Mouse (Mus musculus): ENCODE data around the gene Tpx2. TPM values are rescaled to one million over a fixed set of nuclear protein-coding genes. Genes with fewer than 3 reads are reported as not detected.

Tpx2 gene
- total and polyA plus RNA-seq, 3 experiments: 16.7 to 257 (median 142) TPM

DNA sequence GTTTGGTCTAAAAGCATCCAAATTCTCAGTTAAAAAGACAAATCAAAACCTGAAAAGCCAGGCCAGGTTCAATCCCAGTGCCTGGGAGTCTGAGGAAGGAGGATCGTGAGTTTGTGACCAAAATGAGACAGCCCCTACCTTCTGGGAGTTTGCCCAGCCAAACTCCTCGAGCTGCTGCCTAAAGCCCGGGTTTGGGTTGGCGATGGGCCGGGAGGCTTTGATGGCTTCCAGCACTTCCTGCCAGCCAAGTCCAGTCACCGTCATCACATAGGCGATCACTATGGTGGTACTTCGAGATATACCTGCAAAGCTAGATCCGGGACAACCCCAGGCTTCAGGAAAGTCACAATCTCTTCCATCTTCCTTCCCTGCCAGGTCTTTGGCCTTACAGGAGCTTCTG lies 96.2 kb downstream of the Tpx2 start:
- Histone ChIP-seq H3K4me1 (ENCODE audit: insufficient read depth, low read depth, low read length) (peaks cover 3% of the 10 kb centered on the region; the same call in 1 of the 2 replicates), H3K9me3 (replicated peaks) (no peaks in the 10 kb centered on the region), H3K4me3 (ENCODE audit: low read depth, low read length) (no peak overlapping the region), H3K36me3 (replicated peaks) (no peaks in the 10 kb centered on the region), H3K27me3 (ENCODE audit: insufficient read depth, low read length) (peaks cover 28% of the 10 kb centered on the region)
- TF ChIP-seq GATA1 (IDR thresholded peaks at IDR 0.05; ENCODE audit: borderline replicate concordance, low read length) (no peak), POLR2AphosphoS5 (IDR thresholded peaks at IDR 0.05; ENCODE audit: insufficient replicate concordance, low read depth, low read length) (no peak), CTCF (IDR thresholded peaks at IDR 0.05; ENCODE audit: low read depth, low read length) (no peak), GATA2 (IDR thresholded peaks at IDR 0.05; ENCODE audit: borderline replicate concordance, low read depth, low read length) (no peak), TAL1 (conservative IDR thresholded peaks at IDR 0.05; ENCODE audit: low read depth, low read length) (no peak)
- no peak for ATAC-seq (ENCODE audit: extremely low read depth, insufficient number of reproducible peaks, low FRiP score, poor library complexity, severe bottlenecking)
- DNase-seq (ENCODE audit: low spot score): no peak

Other genes with a start within 250 kb of the Tpx2 start
- gene Defb45, start 248.6 kb upstream of the Tpx2 start, total RNA-seq (2014; fragmentation: Nextera tagmentation): not detected in 2 replicates
- gene Defb45, start 248.6 kb upstream of the Tpx2 start, total RNA-seq (2017): not detected in 2 replicates
- gene Defb45, start 248.6 kb upstream of the Tpx2 start, polyA plus RNA-seq (2012): not detected in 2 replicates
- not detected in 2 replicates for gene Defb36, start 243.6 kb upstream of the Tpx2 start, total RNA-seq (2014; fragmentation: Nextera tagmentation)
- gene Defb36, start 243.6 kb upstream of the Tpx2 start, total RNA-seq (2017): not detected in 2 replicates
- gene Defb36, start 243.6 kb upstream of the Tpx2 start, polyA plus RNA-seq (2012): not detected in 2 replicates
- not detected in 2 replicates for gene Defb25, start 224.9 kb upstream of the Tpx2 start, total RNA-seq (2014; fragmentation: Nextera tagmentation)
- not detected in 2 replicates for gene Defb25, start 224.9 kb upstream of the Tpx2 start, total RNA-seq (2017)
- gene Defb25, start 224.9 kb upstream of the Tpx2 start, polyA plus RNA-seq (2012): not detected in 2 replicates
- not detected in 2 replicates for gene Rem1, start 221.0 kb upstream of the Tpx2 start, total RNA-seq (2014; fragmentation: Nextera tagmentation)
- gene Rem1, start 221.0 kb upstream of the Tpx2 start, total RNA-seq (2017): not detected in 2 replicates
- gene Rem1, start 221.0 kb upstream of the Tpx2 start, polyA plus RNA-seq (2012): not detected in 2 replicates
- 65.2 and 67.2 TPM in 2 replicates for gene H13, start 178.5 kb upstream of the Tpx2 start, total RNA-seq (2014; fragmentation: Nextera tagmentation)
- 43.2 and 50.6 TPM in 2 replicates for gene H13, start 178.5 kb upstream of the Tpx2 start, total RNA-seq (2017)
- 54.2 and 60.8 TPM in 2 replicates for gene H13, start 178.5 kb upstream of the Tpx2 start, polyA plus RNA-seq (2012)
- 24.2 and 24.3 TPM in 2 replicates for gene Mcts2, start 160.9 kb upstream of the Tpx2 start, total RNA-seq (2014; fragmentation: Nextera tagmentation)
- 30.0 and 33.3 TPM in 2 replicates for gene Mcts2, start 160.9 kb upstream of the Tpx2 start, total RNA-seq (2017)
- 2.1 and 2.6 TPM in 2 replicates for gene Mcts2, start 160.9 kb upstream of the Tpx2 start, polyA plus RNA-seq (2012)
- 20.8 and 21.7 TPM in 2 replicates for gene Id1, start 111.7 kb upstream of the Tpx2 start, total RNA-seq (2014; fragmentation: Nextera tagmentation)
- gene Id1, start 111.7 kb upstream of the Tpx2 start, total RNA-seq (2017): 33.2 and 41.4 TPM in 2 replicates
- 110 TPM in 2 replicates for gene Id1, start 111.7 kb upstream of the Tpx2 start, polyA plus RNA-seq (2012)
- not detected in 2 replicates for gene Cox4i2, start 93.8 kb upstream of the Tpx2 start, total RNA-seq (2014; fragmentation: Nextera tagmentation)
- 0.16 TPM in 1 of 2 replicates, not detected in the other for gene Cox4i2, start 93.8 kb upstream of the Tpx2 start, total RNA-seq (2017)
- gene Cox4i2, start 93.8 kb upstream of the Tpx2 start, polyA plus RNA-seq (2012): not detected in 2 replicates
- gene Bcl2l1, start 16.2 kb upstream of the Tpx2 start, total RNA-seq (2014; fragmentation: Nextera tagmentation): 35.2 and 79.6 TPM in 2 replicates
- 27.0 and 31.6 TPM in 2 replicates for gene Bcl2l1, start 16.2 kb upstream of the Tpx2 start, total RNA-seq (2017)
- 63.3 and 82.7 TPM in 2 replicates for gene Bcl2l1, start 16.2 kb upstream of the Tpx2 start, polyA plus RNA-seq (2012)
- not detected in 2 replicates for gene Mylk2, start 63.4 kb downstream of the Tpx2 start, total RNA-seq (2014; fragmentation: Nextera tagmentation)
- 0.11 TPM in 1 of 2 replicates, not detected in the other for gene Mylk2, start 63.4 kb downstream of the Tpx2 start, total RNA-seq (2017)
- gene Mylk2, start 63.4 kb downstream of the Tpx2 start, polyA plus RNA-seq (2012): not detected in 2 replicates
- not detected in 2 replicates for gene Foxs1, start 85.2 kb downstream of the Tpx2 start, total RNA-seq (2014; fragmentation: Nextera tagmentation)
- gene Foxs1, start 85.2 kb downstream of the Tpx2 start, total RNA-seq (2017): not detected in 2 replicates
- gene Foxs1, start 85.2 kb downstream of the Tpx2 start, polyA plus RNA-seq (2012): not detected in 2 replicates
- gene Dusp15, start 103.7 kb downstream of the Tpx2 start, total RNA-seq (2014; fragmentation: Nextera tagmentation): not detected in 2 replicates
- 0.11 TPM in 1 of 2 replicates, not detected in the other for gene Dusp15, start 103.7 kb downstream of the Tpx2 start, total RNA-seq (2017)
- not detected in 2 replicates for gene Dusp15, start 103.7 kb downstream of the Tpx2 start, polyA plus RNA-seq (2012)
- gene Ttll9, start 114.5 kb downstream of the Tpx2 start, total RNA-seq (2014; fragmentation: Nextera tagmentation): not detected in 2 replicates
- not detected in 2 replicates for gene Ttll9, start 114.5 kb downstream of the Tpx2 start, total RNA-seq (2017)
- not detected in 2 replicates for gene Ttll9, start 114.5 kb downstream of the Tpx2 start, polyA plus RNA-seq (2012)
- 42.2 and 49.4 TPM in 2 replicates for gene Pdrg1, start 167.5 kb downstream of the Tpx2 start, total RNA-seq (2014; fragmentation: Nextera tagmentation)
- gene Pdrg1, start 167.5 kb downstream of the Tpx2 start, total RNA-seq (2017): 142 and 154 TPM in 2 replicates
- 49.4 and 63.4 TPM in 2 replicates for gene Pdrg1, start 167.5 kb downstream of the Tpx2 start, polyA plus RNA-seq (2012)
- not detected in 2 replicates for gene Xkr7, start 183.9 kb downstream of the Tpx2 start, total RNA-seq (2014; fragmentation: Nextera tagmentation)
- 0.05 and 0.06 TPM in 2 replicates for gene Xkr7, start 183.9 kb downstream of the Tpx2 start, total RNA-seq (2017)
- not detected in 2 replicates for gene Xkr7, start 183.9 kb downstream of the Tpx2 start, polyA plus RNA-seq (2012)
- gene Ccm2l, start 218.0 kb downstream of the Tpx2 start, total RNA-seq (2014; fragmentation: Nextera tagmentation): not detected in 2 replicates
- 0.11 TPM in 1 of 2 replicates, not detected in the other for gene Ccm2l, start 218.0 kb downstream of the Tpx2 start, total RNA-seq (2017)
- gene Ccm2l, start 218.0 kb downstream of the Tpx2 start, polyA plus RNA-seq (2012): not detected in 2 replicates